Mouse (Mus musculus) adrenal gland, adult (tissue): ENCODE data around the gene Gm28961.
"Not testable (repeated sequence)": the region's sequence is repeated elsewhere in the genome, so short reads cannot be mapped to it uniquely, and the experiment has no call there.

Source experiments
- DNase-seq, 2 experiments: peaks; one replicate each; pipeline ENCODE4 v3.0.0; 2022 to 2023; ENCODE audit warnings: low spot score in 1 of 2; ENCODE audit not compliant: inconsistent age in 2 of 2

The Gm28961 gene

DNA sequence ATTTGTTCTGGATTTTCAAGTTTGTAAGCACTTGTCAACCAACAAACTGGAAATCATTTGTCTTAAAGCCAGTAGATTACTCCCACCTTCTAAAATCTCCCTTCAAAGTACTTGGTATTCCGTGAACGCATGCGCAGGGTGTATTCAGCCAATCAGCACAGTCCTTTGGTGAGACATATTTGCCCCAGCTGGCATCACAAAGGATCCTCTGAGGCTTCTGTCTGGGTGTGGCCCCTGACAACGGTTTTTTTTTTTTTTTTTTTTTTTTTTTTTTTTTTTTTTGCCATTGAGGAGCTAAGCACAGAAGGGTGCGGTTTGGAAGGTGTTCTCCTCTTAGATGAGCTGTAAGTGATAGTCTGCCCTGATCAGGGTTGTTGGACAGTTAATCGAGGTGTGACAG lies at the start of gene Gm28961:
Gm28961 (plus strand) TSS at position 301 of the 400 bp plus-strand sequence.
- DNase-seq: not testable (repeated sequence)
